Comparison of ENCODE assay signal across 11 mouse cellular contexts in genomic region chr3:21672492-21672891, GRCm38 (mm10).
DNase-seq lines count a peak whose midpoint lies in the region; ATAC-seq and TF ChIP-seq lines count a peak whose summit lies in the region.
"Had no signal": no experiment of that assay in that cellular context is flagged by ENCODE, and none has a peak within 500 bp of the region (broad histone marks: within the 10 kb centered on the region; RNA-seq: fewer than 3 reads in every experiment).

No protein-coding gene starts in this region.

- no peak for TF ChIP-seq CTCF in left cerebral cortex, adult 2 months (IDR thresholded peaks at IDR 0.05)
- TF ChIP-seq CTCF in brain, embryonic 14.5 days (IDR thresholded peaks at IDR 0.05; ENCODE audit: borderline replicate concordance, extremely low read depth, insufficient read depth, insufficient read length) = no peak
- no peak for TF ChIP-seq CTCF in gastrocnemius, adult 2 months (IDR thresholded peaks at IDR 0.05)

- H3K4me1 ChIP-seq in hindbrain, embryonic 12.5 days = 0 out of 2 replicates have a peak, but pooled peaks cover 4% of the 10 kb centered on the region
- H3K4me1 ChIP-seq in neural tube, embryonic 14.5 days (ENCODE audit: control insufficient read depth, insufficient read depth, low read length) = no peaks in the 10 kb centered on the region

- H3K9me3 ChIP-seq in hindbrain, embryonic 12.5 days (replicated peaks) = no peaks in the 10 kb centered on the region
- H3K9me3 ChIP-seq in neural tube, embryonic 14.5 days (ENCODE audit: control insufficient read depth, low read length) = no peaks in the 10 kb centered on the region
- H3K9me3 ChIP-seq: heart, embryonic 13.5 days had no signal

- peak; percentile 24 for DNase-seq in left cerebral cortex, adult 11 months (ENCODE audit: low spot score)
- DNase-seq in left cerebral cortex, adult 2 months (ENCODE audit: extremely low spot score in 1 of 2, low spot score in 2 of 2) = no peak
- peak; percentile 95 for DNase-seq in brain, embryonic 14.5 days (ENCODE audit: low read depth)
- no peak for DNase-seq in gastrocnemius, adult 2 months
- DNase-seq in retina, embryonic 14.5 days (ENCODE audit: low spot score) = no peak
- DNase-seq: lung, postnatal 10 days had no signal

- no peak overlapping the region for H3K4me2 ChIP-seq in hindbrain, embryonic 12.5 days (replicated peaks)
- H3K4me2 ChIP-seq in neural tube, embryonic 14.5 days (ENCODE audit: low read depth, low read length) = no peak overlapping the region
- H3K4me2 ChIP-seq: heart, embryonic 13.5 days had no signal

- H3K27ac ChIP-seq in left cerebral cortex, adult 2 months = no peak overlapping the region
- H3K27ac ChIP-seq in hindbrain, embryonic 12.5 days = no peak overlapping the region
- no peak overlapping the region for H3K27ac ChIP-seq in neural tube, embryonic 14.5 days (ENCODE audit: low read depth, low read length)
- H3K27ac ChIP-seq in gastrocnemius, adult 2 months = no peak overlapping the region
- H3K27ac ChIP-seq: heart, embryonic 13.5 days had no signal

- no peak for TF ChIP-seq POLR2A in brain, embryonic 14.5 days (IDR thresholded peaks at IDR 0.05; ENCODE audit: borderline replicate concordance, extremely low read depth, insufficient read depth, insufficient read length, poor library complexity, severe bottlenecking)

- no peak overlapping the region for H3K9ac ChIP-seq in hindbrain, embryonic 12.5 days
- no peak overlapping the region for H3K9ac ChIP-seq in neural tube, embryonic 14.5 days (replicated peaks; ENCODE audit: low read depth, low read length)
- H3K9ac ChIP-seq: heart, embryonic 13.5 days had no signal

- H3K36me3 ChIP-seq in hindbrain, embryonic 12.5 days = no peaks in the 10 kb centered on the region
- no peaks in the 10 kb centered on the region for H3K36me3 ChIP-seq in neural tube, embryonic 14.5 days (ENCODE audit: control insufficient read depth, insufficient read depth, low read length)
- H3K36me3 ChIP-seq: heart, embryonic 13.5 days had no signal

- 31% methylated on average over 2 of the region's 2 CpGs for WGBS in hindbrain, embryonic 12.5 days
- WGBS in neural tube, embryonic 14.5 days = 31% methylated on average over 2 of the region's 2 CpGs

- intact Hi-C loops in left cerebral cortex, adult 2 months (cut with DNase I) = no loop called here
- intact Hi-C loops in gastrocnemius, adult 2 months (cut with DNase I) = no loop called here

- H3K27me3 ChIP-seq in hindbrain, embryonic 12.5 days = no peaks in the 10 kb centered on the region
- H3K27me3 ChIP-seq in neural tube, embryonic 14.5 days (ENCODE audit: control insufficient read depth, insufficient read depth, low read length) = no peaks in the 10 kb centered on the region
- H3K27me3 ChIP-seq: heart, embryonic 13.5 days had no signal

- H3K4me3 ChIP-seq in left cerebral cortex, adult 2 months = no peak overlapping the region
- no peak overlapping the region for H3K4me3 ChIP-seq in hindbrain, embryonic 12.5 days
- H3K4me3 ChIP-seq in neural tube, embryonic 14.5 days (ENCODE audit: low read depth, low read length) = no peak overlapping the region
- H3K4me3 ChIP-seq in gastrocnemius, adult 2 months = no peak overlapping the region
- H3K4me3 ChIP-seq: heart, embryonic 13.5 days had no signal

- ATAC-seq in hindbrain, embryonic 12.5 days (ENCODE audit: low FRiP score) = peak; percentile 73
- ATAC-seq in neural tube, embryonic 14.5 days (ENCODE audit: low read depth) = peak; percentile 70; the same call in 1 of the 2 replicates
- no peak for ATAC-seq in megakaryocyte progenitor cell, adult 5-6 weeks (replicated peaks; ENCODE audit: poor library complexity)
- ATAC-seq: intestine, embryonic 16.5 days had no signal

Comparison
In these comparisons a context has a peak if more than half of its experiments do, and no peak if none do; other contexts are left out.
1. DNase-seq: peak in left cerebral cortex, adult 11 months (single experiment) and brain, embryonic 14.5 days (single experiment); none in left cerebral cortex, adult 2 months (0 of 2), gastrocnemius, adult 2 months (single experiment) and retina, embryonic 14.5 days (single experiment).